Mouse (Mus musculus) C2C12 (cell line): ENCODE results near the gene Smco3. TPM values are rescaled to one million over a fixed set of nuclear protein-coding genes. Genes with fewer than 3 reads are reported as not detected.
"Not testable (repeated sequence)": the region's sequence is repeated elsewhere in the genome, so short reads cannot be mapped to it uniquely, and the experiment has no call there.

Experiments
- H3K27me3 ChIP-seq: one replicate; pipeline ENCODE4 v1.6.1; 2011; ENCODE audit not compliant: control insufficient read depth, insufficient read depth, insufficient read length
- H3K36me3 ChIP-seq: one replicate; pipeline ENCODE4 v1.6.1; 2011; ENCODE audit not compliant: control insufficient read depth, insufficient read depth
- H3K4me3 ChIP-seq: one replicate; pipeline ENCODE4 v1.5.1; 2011; ENCODE audit warnings: mild to moderate bottlenecking, control low read depth; ENCODE audit not compliant: poor library complexity, insufficient read depth, severe bottlenecking
- H3K79me2 ChIP-seq: one replicate; pipeline ENCODE4 v1.6.1; 2011; ENCODE audit not compliant: control insufficient read depth, insufficient read depth
- H3K79me3 ChIP-seq: one replicate; pipeline ENCODE4 v1.6.1; 2011; ENCODE audit warnings: low read depth, control low read depth
- H3ac ChIP-seq: one replicate; pipeline ENCODE3; 2011; ENCODE audit warnings: low read depth; ENCODE audit not compliant: control insufficient read depth, insufficient read length
- CEBPB ChIP-seq: IDR thresholded peaks from one replicate; pipeline ENCODE4 v1.6.1; 2011; ENCODE audit warnings: low read depth, mild to moderate bottlenecking, control low read depth, moderate library complexity
- CTCF ChIP-seq: IDR thresholded peaks from one replicate; pipeline ENCODE4 v1.5.1; 2011; ENCODE audit not compliant: control insufficient read depth, insufficient read depth, insufficient read length
- FOSL1 ChIP-seq: IDR thresholded peaks from one replicate; pipeline ENCODE4 v1.8.0; 2011; ENCODE audit warnings: mild to moderate bottlenecking, low read length; ENCODE audit not compliant: poor library complexity, insufficient read depth, severe bottlenecking
- MAX ChIP-seq: IDR thresholded peaks from one replicate; pipeline ENCODE4 v1.6.1; 2011; ENCODE audit warnings: mild to moderate bottlenecking, control low read depth
- MYOD1 ChIP-seq: IDR thresholded peaks from one replicate; pipeline ENCODE4 v1.6.1; 2011; ENCODE audit warnings: low read depth; ENCODE audit not compliant: control insufficient read depth, insufficient read length
- MYOG ChIP-seq: IDR thresholded peaks from one replicate; pipeline ENCODE4 v1.6.1; 2011; ENCODE audit not compliant: control insufficient read depth, insufficient read length; ENCODE audit errors: extremely low read depth
- USF1 ChIP-seq: IDR thresholded peaks from one replicate; pipeline ENCODE4 v1.6.1; 2011; ENCODE audit warnings: low read depth, mild to moderate bottlenecking, control low read depth, moderate library complexity
- polyA plus RNA-seq: library from polyadenylated mRNA; unstranded; fragments of >200 nt; fragmentation: generic; extraction: Trizol; gene quantifications from one replicate; pipeline ENCODE4 v1.2.1, GENCODE M21; 2012; ENCODE audit warnings: missing spikeins

The Smco3 gene
- polyA plus RNA-seq, 1 experiment, result 0.11 TPM

DNA sequence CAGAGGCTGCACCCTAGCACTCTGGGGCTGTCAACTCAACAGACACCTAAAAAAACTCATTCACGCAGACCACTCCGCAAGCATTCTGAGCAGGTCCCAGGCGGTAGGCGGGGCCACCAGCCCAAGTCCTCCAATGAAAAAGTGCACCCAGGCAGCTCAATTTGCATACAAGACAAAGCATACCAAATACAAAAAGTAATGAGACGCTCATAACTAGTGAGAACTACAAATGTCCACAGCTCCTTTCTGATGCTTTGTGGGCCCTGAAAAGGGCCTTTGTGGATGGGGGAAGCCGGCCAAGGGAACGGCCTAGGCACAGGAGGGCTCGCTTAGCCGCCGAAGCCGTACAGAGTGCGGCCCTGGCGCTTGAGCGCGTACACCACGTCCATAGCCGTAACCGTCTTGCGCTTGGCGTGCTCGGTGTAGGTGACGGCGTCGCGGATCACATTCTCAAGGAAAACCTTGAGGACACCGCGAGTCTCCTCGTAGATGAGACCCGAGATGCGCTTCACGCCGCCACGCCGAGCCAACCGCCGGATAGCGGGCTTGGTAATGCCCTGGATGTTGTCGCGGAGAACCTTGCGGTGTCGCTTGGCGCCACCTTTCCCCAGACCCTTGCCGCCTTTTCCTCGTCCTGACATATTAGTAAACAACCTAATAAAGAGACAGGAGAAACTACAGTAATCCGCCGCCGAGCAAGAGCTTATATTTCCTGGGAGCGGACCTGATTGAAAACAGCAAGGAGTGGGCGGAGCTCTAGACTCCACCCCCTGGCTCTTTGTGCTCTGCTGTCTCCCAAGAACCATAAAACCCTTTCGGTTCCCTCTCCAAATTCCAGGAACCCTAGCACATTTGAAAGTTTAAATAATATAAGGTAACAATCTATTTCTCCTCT, 31.3 kb downstream of the Smco3 start, which contains the start of gene Hist4h4:
Hist4h4 (minus strand) TSS at position 677 of the 895 bp plus-strand sequence.
- H3ac ChIP-seq, result peak within 1 kb of the TSS; percentile 31
- TF ChIP-seq CTCF (no peak), MYOD1 (no peak), CEBPB (peak; percentile 50), MYOG (no peak)
- peaks cover 9% of the 10 kb centered on the region for H3K79me2 ChIP-seq
- H3K4me3 ChIP-seq, result peak within 1 kb of the TSS; percentile 31
- peaks cover 6% of the 10 kb centered on the region for H3K79me3 ChIP-seq
- H3K36me3 ChIP-seq, result no peaks in the 10 kb centered on the region
- H3K27me3 ChIP-seq, result no peaks in the 10 kb centered on the region

DNA sequence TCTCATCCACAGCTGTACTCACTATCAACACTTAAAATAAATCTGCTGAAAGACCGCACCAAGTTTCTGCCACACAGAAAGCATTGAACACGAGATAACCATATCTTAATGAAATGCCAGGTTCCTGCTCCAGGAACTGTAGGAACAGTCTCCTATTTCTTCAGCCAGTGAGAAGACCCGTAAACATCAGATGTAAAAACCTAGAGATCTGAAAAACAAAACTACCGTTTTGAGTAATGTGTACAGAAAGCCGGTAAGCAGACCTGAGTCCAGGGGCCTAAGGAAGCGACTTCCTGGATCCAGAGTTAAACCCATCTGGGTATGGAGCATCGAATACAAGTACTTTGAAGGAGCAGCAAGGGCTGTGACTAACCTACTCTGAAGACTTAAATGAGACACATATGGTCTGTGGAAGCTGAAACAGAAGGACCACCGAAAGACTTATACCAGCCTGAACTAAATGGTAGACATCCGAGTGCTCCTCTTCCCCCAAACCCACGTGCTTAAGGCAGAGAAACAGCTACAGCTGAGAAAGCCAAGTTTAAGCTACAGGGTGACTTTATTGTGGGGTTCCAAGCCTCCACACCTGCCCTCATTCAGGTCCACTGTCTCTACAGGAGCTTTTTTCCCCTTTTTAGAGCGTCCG, 32.0 kb downstream of the Smco3 start:
- H3K4me3 ChIP-seq, result peak overlapping the region; percentile 31

DNA sequence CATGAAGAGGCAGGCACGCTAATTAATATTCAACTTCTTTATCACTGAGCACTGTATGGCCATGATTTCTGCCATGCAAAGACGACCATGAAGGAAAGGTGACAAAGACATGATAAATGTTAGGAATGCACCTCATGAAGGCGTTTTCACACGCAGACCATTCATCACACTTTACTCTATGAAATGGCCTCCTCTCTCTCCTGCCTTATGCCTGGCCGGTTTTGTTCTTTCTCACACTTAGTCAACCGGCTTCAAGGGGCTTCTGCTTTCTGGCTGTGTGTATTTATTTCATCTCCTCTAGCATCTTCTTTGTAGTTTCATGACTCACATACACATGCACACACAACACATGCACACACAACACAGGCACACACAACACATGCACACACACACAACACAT, 34.0 kb downstream of the Smco3 start:
- Histone ChIP-seq H3K4me3 (no peak overlapping the region), H3K36me3 (no peaks in the 10 kb centered on the region), H3K27me3 (no peaks in the 10 kb centered on the region), H3ac (no peak overlapping the region), H3K79me2 (no peaks in the 10 kb centered on the region), H3K79me3 (no peaks in the 10 kb centered on the region)
- no peak for TF ChIP-seq MYOD1
- no peak for TF ChIP-seq MYOG
- TF ChIP-seq MAX, result no peak
- TF ChIP-seq FOSL1, result no peak
- no peak for TF ChIP-seq CTCF
- TF ChIP-seq USF1, result no peak

More for the DNA sequence above, 32.0 kb downstream of the Smco3 start:
- Histone ChIP-seq H3K36me3 (no peaks in the 10 kb centered on the region), H3K79me3 (no peaks in the 10 kb centered on the region), H3K79me2 (peaks cover 1% of the 10 kb centered on the region), H3K27me3 (no peaks in the 10 kb centered on the region), H3ac (peak overlapping the region; percentile 20)
- no peak for TF ChIP-seq MYOD1
- TF ChIP-seq MAX, result peak; percentile 49
- no peak for TF ChIP-seq CTCF
- TF ChIP-seq USF1, result no peak
- no peak for TF ChIP-seq CEBPB

DNA sequence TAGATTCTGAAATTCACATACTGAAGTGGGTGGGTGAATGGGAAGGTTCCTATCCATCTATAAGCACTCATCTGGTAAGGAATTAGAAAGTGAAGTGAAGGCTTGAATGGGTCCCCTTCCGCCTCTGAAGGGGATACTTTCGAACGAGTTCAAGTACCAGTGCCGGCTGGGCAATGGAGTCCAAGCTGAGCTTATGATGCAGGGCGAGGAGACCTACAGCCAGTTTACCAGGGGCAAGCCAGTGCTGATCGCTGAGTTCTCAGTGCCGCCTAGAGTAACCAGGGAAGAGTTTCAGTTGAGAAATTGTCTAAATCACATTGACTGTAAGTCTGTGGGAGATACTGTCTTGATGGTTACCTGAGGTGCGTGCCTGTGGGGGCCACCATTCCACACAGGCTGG, 34.5 kb downstream of the Smco3 start:
- Histone ChIP-seq H3K4me3 (no peak overlapping the region), H3K79me2 (no peaks in the 10 kb centered on the region), H3K27me3 (no peaks in the 10 kb centered on the region), H3ac (no peak overlapping the region), H3K79me3 (no peaks in the 10 kb centered on the region), H3K36me3 (no peaks in the 10 kb centered on the region)
- TF ChIP-seq FOSL1 (no peak), CEBPB (no peak), USF1 (no peak), CTCF (no peak), MAX (no peak), MYOD1 (no peak), MYOG (no peak)

DNA sequence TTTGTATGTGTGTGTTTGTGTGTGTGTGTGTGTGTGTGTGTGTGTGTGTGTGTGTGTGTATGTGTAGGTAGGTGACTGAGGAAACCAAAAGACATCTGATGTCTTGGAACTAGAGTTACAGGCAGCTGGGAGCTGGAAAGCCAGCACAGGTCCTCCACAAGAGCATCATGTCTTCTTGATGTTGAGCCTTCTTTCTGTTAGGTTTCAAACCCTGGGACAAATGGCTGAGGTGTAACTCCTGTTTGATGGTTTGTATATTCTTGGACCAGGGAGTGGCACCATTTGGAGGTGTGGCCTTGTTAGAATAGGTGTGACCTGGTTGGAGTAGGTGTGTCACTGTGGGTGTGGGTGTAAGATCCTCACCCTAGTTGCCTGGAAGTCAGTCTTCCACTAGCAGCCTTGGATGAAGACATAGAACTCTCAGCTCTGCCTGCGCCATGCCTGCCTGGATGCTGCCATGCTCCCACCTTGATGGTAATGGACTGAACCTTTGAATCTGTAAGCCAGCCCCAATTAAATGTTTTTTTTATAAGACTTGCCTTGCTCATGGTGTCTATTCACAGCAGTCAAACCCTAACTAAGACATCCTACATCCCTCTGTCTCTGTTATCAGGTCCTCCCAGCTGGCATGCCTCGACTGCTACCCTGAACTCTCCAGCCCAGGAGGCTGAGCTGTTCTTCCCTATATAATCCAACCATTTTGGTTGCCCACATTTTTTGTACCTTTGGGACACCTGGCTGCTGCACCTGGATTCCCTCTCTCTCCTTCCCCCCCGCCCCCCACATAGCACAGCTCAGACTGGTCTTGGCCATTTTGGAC, 37.2 kb downstream of the Smco3 start:
- H3K36me3 ChIP-seq, H3K4me3 ChIP-seq, H3ac ChIP-seq, H3K27me3 ChIP-seq, H3K79me2 ChIP-seq, H3K79me3 ChIP-seq: not testable (repeated sequence)

DNA sequence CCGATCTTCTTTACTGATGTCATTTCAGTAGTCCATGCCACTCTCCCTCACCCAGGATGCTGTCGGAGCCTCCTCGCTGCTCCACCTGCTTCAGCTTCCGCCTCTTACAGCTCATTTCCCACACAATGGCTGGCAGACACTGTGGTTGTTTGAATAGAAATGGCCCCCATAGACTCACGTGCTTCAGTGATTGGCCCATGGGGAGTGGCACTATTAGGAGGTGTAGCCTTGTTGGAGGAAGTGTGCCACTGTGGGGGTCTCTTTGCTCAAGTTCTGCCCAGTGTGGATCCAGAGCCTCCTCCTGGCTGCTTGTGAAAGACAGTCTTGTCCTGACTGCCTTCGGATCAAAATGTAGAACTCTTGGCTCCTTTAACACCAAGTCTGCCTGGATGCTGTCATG, 39.4 kb downstream of the Smco3 start:
- TF ChIP-seq MYOG, result no peak
- TF ChIP-seq USF1, result no peak
- no peak for TF ChIP-seq CTCF
- TF ChIP-seq MYOD1, result no peak
- Histone ChIP-seq H3K79me2 (no peaks in the 10 kb centered on the region), H3ac (no peak overlapping the region), H3K4me3 (no peak overlapping the region), H3K36me3 (no peaks in the 10 kb centered on the region), H3K79me3 (no peaks in the 10 kb centered on the region), H3K27me3 (peaks cover 8% of the 10 kb centered on the region)
